ENCODE assay signal across 27 mouse cellular contexts in the genomic region with DNA sequence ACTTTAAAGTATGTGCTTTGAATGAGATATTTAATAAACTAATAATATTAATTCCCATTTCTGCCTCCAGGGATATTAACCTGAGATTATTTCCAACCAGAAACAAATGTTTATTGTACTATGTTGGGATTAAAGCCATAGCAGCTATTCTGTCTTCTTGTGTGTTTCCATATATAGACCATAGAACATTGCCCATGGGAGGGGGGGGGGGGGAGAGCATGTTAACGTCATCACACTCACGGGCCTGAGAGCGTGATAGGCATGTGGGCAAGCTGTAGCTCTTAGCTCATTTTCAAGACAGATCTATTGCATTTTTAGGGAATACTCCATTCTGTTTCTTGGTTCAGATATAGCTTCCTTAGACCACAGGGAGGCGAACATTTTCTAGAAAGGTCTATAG.
DNase-seq lines count a peak whose midpoint lies in the region; ATAC-seq and TF ChIP-seq lines count a peak whose summit lies in the region.
"Had no signal": no experiment of that assay in that cellular context is flagged by ENCODE, and none has a peak within 500 bp of the region (broad histone marks: within the 10 kb centered on the region; RNA-seq: fewer than 3 reads in every experiment).

No protein-coding gene starts in this region.

- WGBS in heart, adult 2 months: 44% methylated on average over 4 of the region's 4 CpGs
- 39% methylated on average over 4 of the region's 4 CpGs for WGBS in heart, postnatal 0 days
- WGBS in lung, embryonic 15.5 days: 74% methylated on average over 4 of the region's 4 CpGs
- 89% methylated on average over 4 of the region's 4 CpGs for WGBS in kidney, embryonic 16.5 days

- no peak overlapping the region for H3K9ac ChIP-seq in heart, adult 2 months (ENCODE audit: low read depth, low read length)
- no peak overlapping the region for H3K9ac ChIP-seq in heart, postnatal 0 days (replicated peaks; ENCODE audit: low read depth, low read length)
- no peak overlapping the region for H3K9ac ChIP-seq in lung, embryonic 15.5 days
- no peak overlapping the region for H3K9ac ChIP-seq in CH12.LX (ENCODE audit: insufficient read depth, low read depth)
- H3K9ac ChIP-seq in kidney, embryonic 16.5 days (replicated peaks; ENCODE audit: low read length): no peak overlapping the region
- H3K9ac ChIP-seq: kidney, embryonic 15.5 days; liver, embryonic 14.5 days; neural tube, embryonic 12.5 days had no signal

- H3K27ac ChIP-seq in heart, adult 2 months: peak overlapping the region; percentile 66
- H3K27ac ChIP-seq in heart, postnatal 0 days (ENCODE audit: low read depth): peak overlapping the region; percentile 60; the same call in 1 of the 2 replicates
- H3K27ac ChIP-seq in lung, embryonic 15.5 days: peak overlapping the region; percentile 61
- peak overlapping the region; percentile 94; the same call in 1 of the 2 replicates for H3K27ac ChIP-seq in CH12.LX (ENCODE audit: insufficient read depth, low read depth)
- no peak overlapping the region for H3K27ac ChIP-seq in kidney, embryonic 16.5 days (ENCODE audit: low read length)
- H3K27ac ChIP-seq: hindbrain, embryonic 10.5 days; kidney, embryonic 15.5 days; liver, embryonic 14.5 days; neural tube, embryonic 12.5 days had no signal

- H3K79me2 ChIP-seq in heart, adult 2 months (replicated peaks; ENCODE audit: control insufficient read depth, insufficient read depth, low read length): no peaks in the 10 kb centered on the region
- no peaks in the 10 kb centered on the region for H3K79me2 ChIP-seq in CH12.LX (replicated peaks; ENCODE audit: control insufficient read depth, extremely low read depth, insufficient read depth, poor library complexity, severe bottlenecking)

- TF ChIP-seq POLR2A in heart, adult 2 months (IDR thresholded peaks at IDR 0.05; ENCODE audit: insufficient read depth, low read depth, low read length): no peak
- no peak for TF ChIP-seq POLR2A in CH12.LX (IDR thresholded peaks at IDR 0.05; ENCODE audit: low read depth, low read length)

- TF ChIP-seq CTCF in heart, adult 2 months (IDR thresholded peaks at IDR 0.05): no peak
- no peak for TF ChIP-seq CTCF in heart, postnatal 0 days (IDR thresholded peaks at IDR 0.05; ENCODE audit: low read depth)
- TF ChIP-seq CTCF in CH12.LX (conservative IDR thresholded peaks at IDR 0.05 in 1 of 2, IDR thresholded peaks at IDR 0.05 in 1 of 2; ENCODE audit: low read depth in 2 of 2, low read length in 2 of 2): no peak

- ATAC-seq in heart, postnatal 0 days (ENCODE audit: insufficient read depth, low read depth): peak; percentile 80
- peak; percentile 64; the same call in 1 of the 2 replicates for ATAC-seq in lung, embryonic 15.5 days (ENCODE audit: borderline replicate concordance, extremely low read depth, low FRiP score, low TSS enrichment)
- ATAC-seq in kidney, embryonic 16.5 days (ENCODE audit: low FRiP score, low TSS enrichment): no peak
- ATAC-seq: CD4-positive, CD25-positive, alpha-beta regulatory T cell, adult 4 months; forebrain, embryonic 16.5 days; hindbrain, embryonic 16.5 days; midbrain, embryonic 16.5 days had no signal

- intact Hi-C loops in heart, adult 2 months (cut with DNase I): loop anchor here (5.0 kb wide), 3 partner anchors 43 to 238 kb away; no protein-coding TSS in a partner anchor
- intact Hi-C loops in heart, postnatal 10 days (cut with DNase I): loop anchor here (5.0 kb wide), 1 partner anchor 108 kb away; no protein-coding TSS in a partner anchor

- no peak for TF ChIP-seq RAD21 in CH12.LX (IDR thresholded peaks at IDR 0.05; ENCODE audit: low read depth, low read length)

- no peak for TF ChIP-seq EP300 in heart, adult 2 months (IDR thresholded peaks at IDR 0.05; ENCODE audit: insufficient read depth, low read depth, low read length)
- TF ChIP-seq EP300 in heart, postnatal 0 days (IDR thresholded peaks at IDR 0.05; ENCODE audit: low read depth): 0 out of 2 replicates have a peak, but pooled peaks have one; percentile 26
- no peak for TF ChIP-seq EP300 in CH12.LX (IDR thresholded peaks at IDR 0.05; ENCODE audit: low read length)

- in situ Hi-C loops in CH12.LX (cut with MboI; ENCODE audit: low pct_ligation_motif_present, low pct_unique_long_range_greater_than_20kb, low sequenced_read_pairs): loop anchor here (10.0 kb wide), 2 partner anchors 110 to 240 kb away; no protein-coding TSS in a partner anchor

- H3K4me1 ChIP-seq in heart, adult 2 months (ENCODE audit: control insufficient read depth, insufficient read depth, low read length): peaks cover 20% of the 10 kb centered on the region
- peaks cover 31% of the 10 kb centered on the region for H3K4me1 ChIP-seq in heart, postnatal 0 days (ENCODE audit: control insufficient read depth, insufficient read depth)
- H3K4me1 ChIP-seq in lung, embryonic 15.5 days: peaks cover 23% of the 10 kb centered on the region
- H3K4me1 ChIP-seq in CH12.LX (ENCODE audit: control insufficient read depth in 1 of 2, insufficient read depth in 2 of 2): peaks cover 50 to 100% of the 10 kb centered on the region in 2 experiments
- H3K4me1 ChIP-seq in kidney, embryonic 16.5 days (ENCODE audit: insufficient read depth, low read length): no peaks in the 10 kb centered on the region
- H3K4me1 ChIP-seq: kidney, embryonic 15.5 days had no signal

- H3K27me3 ChIP-seq in heart, adult 2 months (ENCODE audit: control insufficient read depth, insufficient read depth, low read length): no peaks in the 10 kb centered on the region
- H3K27me3 ChIP-seq in heart, postnatal 0 days (ENCODE audit: control insufficient read depth, insufficient read depth, low read length): no peaks in the 10 kb centered on the region
- H3K27me3 ChIP-seq in lung, embryonic 15.5 days: no peaks in the 10 kb centered on the region
- no peaks in the 10 kb centered on the region for H3K27me3 ChIP-seq in CH12.LX (replicated peaks)
- H3K27me3 ChIP-seq in kidney, embryonic 16.5 days (ENCODE audit: insufficient read depth, low read length): no peaks in the 10 kb centered on the region
- H3K27me3 ChIP-seq: kidney, embryonic 15.5 days; neural tube, embryonic 12.5 days had no signal

- dilution Hi-C loops in CH12.LX (cut with MboI; ENCODE audit: extremely low pct_ligation_motif_present, extremely low pct_unique_long_range_greater_than_20kb, low sequenced_read_pairs): no loop called here

- DNase-seq in heart, adult 2 months: no peak
- DNase-seq in heart, postnatal 10 days: no peak
- peak; percentile 61 for DNase-seq in heart, postnatal 0 days (ENCODE audit: low spot score)
- no peak for DNase-seq in heart, adult 9 months (ENCODE audit: low spot score in 2 of 2)
- DNase-seq in lung, adult 18-20 months: no peak
- peak; percentile 55 for DNase-seq in CH12.LX (ENCODE audit: extremely low read depth)
- DNase-seq: cerebellum, adult 2 months; cerebellum, postnatal 14 days; kidney, postnatal 36 days; layer of hippocampus, postnatal 36 days; left cerebral cortex, postnatal 4 days; liver; right cerebral cortex, adult 18-20 months; thymus, postnatal 4 days had no signal

- no peak overlapping the region for H3K4me3 ChIP-seq in heart, adult 2 months
- no peak overlapping the region for H3K4me3 ChIP-seq in heart, postnatal 0 days (ENCODE audit: low read depth, low read length)
- H3K4me3 ChIP-seq in lung, embryonic 15.5 days: no peak overlapping the region
- H3K4me3 ChIP-seq in CH12.LX (replicated peaks in 1 of 3; ENCODE audit: low read depth in 2 of 3, low read length in 2 of 3, poor library complexity in 1 of 3): no peak overlapping the region
- no peak overlapping the region for H3K4me3 ChIP-seq in kidney, embryonic 16.5 days (ENCODE audit: low read length)
- H3K4me3 ChIP-seq: erythroblast, embryonic 14.5 days; hindbrain, embryonic 10.5 days; kidney, embryonic 15.5 days; myocyte; neural tube, embryonic 12.5 days had no signal

- H3K9me3 ChIP-seq in heart, postnatal 0 days (replicated peaks; ENCODE audit: control insufficient read depth, low read length): no peaks in the 10 kb centered on the region
- no peaks in the 10 kb centered on the region for H3K9me3 ChIP-seq in lung, embryonic 15.5 days
- no peaks in the 10 kb centered on the region for H3K9me3 ChIP-seq in CH12.LX (replicated peaks; ENCODE audit: low read length)
- H3K9me3 ChIP-seq in kidney, embryonic 16.5 days (ENCODE audit: low read length): no peaks in the 10 kb centered on the region
- H3K9me3 ChIP-seq: hindbrain, embryonic 10.5 days; kidney, embryonic 15.5 days; neural tube, embryonic 12.5 days had no signal

- peaks cover 3% of the 10 kb centered on the region for H3K36me3 ChIP-seq in heart, adult 2 months (ENCODE audit: control insufficient read depth, insufficient read depth, low read length)
- no peaks in the 10 kb centered on the region for H3K36me3 ChIP-seq in heart, postnatal 0 days (replicated peaks; ENCODE audit: control insufficient read depth, insufficient read depth, low read length)
- no peaks in the 10 kb centered on the region for H3K36me3 ChIP-seq in lung, embryonic 15.5 days
- no peaks in the 10 kb centered on the region for H3K36me3 ChIP-seq in CH12.LX (replicated peaks in 1 of 2; ENCODE audit: control insufficient read depth in 1 of 2, insufficient read depth in 1 of 2, low read length in 1 of 2)
- H3K36me3 ChIP-seq in kidney, embryonic 16.5 days (ENCODE audit: insufficient read depth, low read length): no peaks in the 10 kb centered on the region
- H3K36me3 ChIP-seq: hindbrain, embryonic 10.5 days; kidney, embryonic 15.5 days; neural tube, embryonic 12.5 days had no signal

- H3K4me2 ChIP-seq in heart, postnatal 0 days (ENCODE audit: low read depth, low read length): no peak overlapping the region
- no peak overlapping the region for H3K4me2 ChIP-seq in lung, embryonic 15.5 days
- H3K4me2 ChIP-seq in CH12.LX (ENCODE audit: insufficient read depth, low read depth, poor library complexity, severe bottlenecking): peak overlapping the region; percentile 39; the same call in 1 of the 2 replicates
- H3K4me2 ChIP-seq in kidney, embryonic 16.5 days (replicated peaks; ENCODE audit: low read depth, low read length): no peak overlapping the region
- H3K4me2 ChIP-seq: kidney, embryonic 15.5 days; midbrain, embryonic 11.5 days; neural tube, embryonic 12.5 days had no signal

TF ChIP-seq in CH12.LX, 34 proteins besides CTCF, POLR2A, EP300 and RAD21:
- no peak for TF ChIP-seq MYC (IDR thresholded peaks at IDR 0.05; ENCODE audit: low read depth, low read length)
- TF ChIP-seq TBP (conservative IDR thresholded peaks at IDR 0.05; ENCODE audit: low read depth, low read length): no peak
- peak; percentile 94 for TF ChIP-seq BHLHE40 (IDR thresholded peaks at IDR 0.05; ENCODE audit: low read depth, low read length)
- TF ChIP-seq POLR2AphosphoS2 (IDR thresholded peaks at IDR 0.05; ENCODE audit: low read depth, low read length): no peak
- no peak for TF ChIP-seq JUN (IDR thresholded peaks at IDR 0.05; ENCODE audit: insufficient read depth, low read depth, low read length)
- peak; percentile 54; the same call in 1 of the 2 replicates for TF ChIP-seq ETS1 (conservative IDR thresholded peaks at IDR 0.05; ENCODE audit: low read depth, low read length)
- TF ChIP-seq MEF2A (IDR thresholded peaks at IDR 0.05; ENCODE audit: borderline replicate concordance, low read depth, low read length): peak; percentile 63; the same call in 1 of the 2 replicates

Comparison
In these comparisons a context has a peak if more than half of its experiments do, and no peak if none do; other contexts are left out.
1. DNase-seq: peak in heart, postnatal 0 days (single experiment) and CH12.LX (single experiment); none in heart, adult 2 months (0 of 2), heart, postnatal 10 days (0 of 2), heart, adult 9 months (0 of 2) and lung, adult 18-20 months (0 of 2).